Mouse (Mus musculus) CD8-positive naive resting alpha-beta T cell, adult 57 days (primary cell): ENCODE measurements around the gene Fam71d. TPM values are rescaled to one million over a fixed set of nuclear protein-coding genes. Genes with fewer than 3 reads are reported as not detected.

Source experiments
- total RNA-seq: library from RNA; stranded (reverse); gene quantifications from one replicate; pipeline ENCODE4 v1.2.4, GENCODE M21; 2023

Gene Fam71d
- total RNA-seq, result 0.95 TPM

GRCm38 (mm10) chr12:78691325-78691724 is at the start of gene Fam71d:
Gene Fam71d, plus strand, starts transcription at chr12:78691535.

DNA sequence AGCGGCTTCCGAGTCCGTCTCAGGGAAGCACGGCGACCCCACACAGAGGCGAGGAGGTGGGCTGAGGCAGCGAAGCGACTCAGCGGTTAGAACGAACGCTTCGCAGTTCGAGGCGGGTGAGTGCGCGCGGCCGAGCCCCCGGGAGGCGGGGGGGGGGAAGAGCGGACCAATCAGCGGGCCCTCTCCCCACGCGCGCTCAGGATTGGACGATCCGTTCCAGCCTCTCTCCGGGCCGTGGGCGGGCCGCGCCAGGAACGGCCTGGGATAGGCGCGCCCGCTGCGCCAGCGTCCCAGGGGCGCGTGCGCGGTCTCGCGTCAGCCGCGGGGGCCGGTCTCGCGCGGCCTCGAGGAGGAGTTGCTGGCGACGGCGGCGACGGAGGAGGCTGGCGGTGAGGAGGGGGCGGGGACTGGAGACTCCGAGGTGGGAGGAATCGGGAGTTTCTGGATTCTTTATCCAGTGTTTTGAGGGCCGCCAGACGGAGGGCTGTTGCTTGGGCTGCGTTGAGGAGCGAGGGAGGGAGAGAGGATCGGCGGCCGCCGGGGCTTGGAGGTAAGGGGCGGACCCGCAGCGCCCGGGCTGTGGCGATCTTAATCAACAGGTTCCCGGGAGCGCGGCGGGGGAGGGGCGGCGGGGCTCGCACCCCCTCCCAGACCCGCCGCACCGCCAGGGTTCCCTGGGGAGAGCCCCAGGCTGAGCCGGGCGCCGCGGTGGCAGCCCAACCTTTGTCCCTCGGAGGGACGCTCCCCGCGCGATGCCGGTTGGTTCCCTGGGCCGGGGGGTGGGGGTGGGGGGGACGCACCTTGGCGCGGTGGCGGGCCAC is 57.4 kb downstream of the Fam71d start, which contains the start of gene Mpp5:
Mpp5 (plus strand) TSS at position 351 of the 821 bp plus-strand sequence.

Other genes with a start within 250 kb of the Fam71d start
- gene Mpp5, start 57.4 kb downstream of the Fam71d start, total RNA-seq, result 12.2 TPM
- gene Atp6v1d, start 170.1 kb downstream of the Fam71d start, total RNA-seq, result 86.8 TPM
- gene Eif2s1, start 170.3 kb downstream of the Fam71d start, total RNA-seq, result 55.9 TPM
- not detected for gene Plek2, start 215.4 kb downstream of the Fam71d start, total RNA-seq